Mouse (Mus musculus) thymus, postnatal 36 days (tissue): ENCODE results near the gene Trrap.

ENCODE experiments used
- DNase-seq, 2 experiments: peaks; one replicate each; pipeline ENCODE4 v3.0.0; 2022; ENCODE audit warnings: mixed read lengths in 2 of 2

The Trrap gene

GRCm38 (mm10) chr5:144793374-144793773 is 25.8 kb downstream of the Trrap start:
- DNase-seq, result no peak

DNA sequence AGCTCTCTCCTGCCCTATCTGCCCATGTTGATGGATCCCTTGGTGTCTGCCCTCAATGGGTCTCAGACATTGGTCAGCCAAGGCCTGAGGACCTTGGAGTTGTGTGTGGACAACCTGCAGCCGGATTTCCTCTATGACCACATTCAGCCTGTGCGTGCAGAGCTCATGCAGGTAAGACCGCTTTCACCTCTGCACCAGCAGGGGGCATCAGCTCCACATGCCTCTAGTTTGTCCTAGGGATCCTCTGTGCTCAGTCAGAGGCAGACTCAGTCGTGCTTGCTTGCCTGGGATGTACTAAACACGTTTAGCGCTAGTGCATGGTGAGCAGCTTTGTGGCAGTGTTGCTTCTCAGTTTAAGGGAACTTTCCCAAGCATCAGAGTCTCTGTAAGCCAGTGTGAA is 27.2 kb downstream of the Trrap start:
- DNase-seq, result peak; percentile 13 to 20

- DNase-seq, result no peak
Measured at GRCm38 (mm10) chr5:144797116-144797515, 29.6 kb downstream of the Trrap start.

- no peak for DNase-seq
Measured at GRCm38 (mm10) chr5:144803066-144803465, 35.5 kb downstream of the Trrap start.

DNA sequence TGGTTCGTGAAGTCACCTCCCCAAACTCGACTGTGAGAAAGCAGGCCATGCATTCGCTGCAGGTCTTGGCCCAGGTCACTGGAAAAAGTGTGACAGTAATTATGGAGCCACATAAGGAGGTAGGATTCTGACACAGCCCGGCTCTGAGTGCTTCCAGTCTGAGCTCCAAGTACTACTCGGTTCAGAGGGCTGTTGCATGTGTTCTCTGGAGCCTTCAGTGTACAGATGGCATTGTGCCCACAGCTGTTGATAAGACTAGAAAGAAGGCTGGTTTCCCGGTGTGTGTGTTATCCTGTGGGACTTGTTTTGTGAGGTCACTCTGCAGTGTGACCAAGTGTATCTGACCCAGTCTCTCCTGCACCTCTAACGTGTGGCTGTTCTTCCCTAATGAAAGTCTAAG is 36.6 kb downstream of the Trrap start:
- no peak for DNase-seq

GRCm38 (mm10) chr5:144806931-144807330 is 39.4 kb downstream of the Trrap start:
- DNase-seq, result no peak

DNA sequence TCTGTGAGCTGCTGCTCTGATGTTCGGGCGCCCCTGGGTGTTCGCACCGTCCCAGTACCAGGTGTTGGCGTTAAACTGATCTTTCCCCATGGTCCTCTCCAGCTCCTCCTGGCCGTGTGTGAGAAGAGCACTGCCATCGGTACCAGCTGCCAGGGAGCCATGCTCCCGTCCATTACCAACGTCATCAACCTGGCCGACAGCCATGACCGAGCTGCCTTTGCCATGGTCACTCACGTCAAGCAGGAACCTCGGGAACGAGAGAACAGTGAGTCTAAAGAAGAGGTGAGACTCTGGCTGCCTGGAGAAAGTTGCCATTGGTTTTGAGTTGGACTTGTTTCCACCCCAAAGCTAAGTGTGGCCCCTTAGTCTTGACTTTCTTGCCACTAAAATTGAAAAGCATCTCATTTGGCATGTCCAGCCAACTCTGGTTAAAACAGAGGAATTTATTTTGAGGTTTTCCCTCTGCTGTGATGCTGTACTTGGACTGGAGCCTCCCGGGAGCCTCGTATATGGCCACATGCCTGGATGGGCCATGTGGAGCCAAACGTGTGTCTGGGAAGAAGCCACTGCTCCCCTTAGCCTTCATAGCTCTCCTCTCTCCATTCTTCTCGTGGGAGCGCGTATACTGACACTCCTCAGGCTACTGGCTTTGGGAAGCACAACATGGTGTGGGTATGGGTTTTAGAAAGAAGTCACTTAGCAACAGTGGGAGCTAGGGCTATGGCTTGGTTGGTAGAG is 61.0 kb downstream of the Trrap start:
- no peak for DNase-seq

DNA sequence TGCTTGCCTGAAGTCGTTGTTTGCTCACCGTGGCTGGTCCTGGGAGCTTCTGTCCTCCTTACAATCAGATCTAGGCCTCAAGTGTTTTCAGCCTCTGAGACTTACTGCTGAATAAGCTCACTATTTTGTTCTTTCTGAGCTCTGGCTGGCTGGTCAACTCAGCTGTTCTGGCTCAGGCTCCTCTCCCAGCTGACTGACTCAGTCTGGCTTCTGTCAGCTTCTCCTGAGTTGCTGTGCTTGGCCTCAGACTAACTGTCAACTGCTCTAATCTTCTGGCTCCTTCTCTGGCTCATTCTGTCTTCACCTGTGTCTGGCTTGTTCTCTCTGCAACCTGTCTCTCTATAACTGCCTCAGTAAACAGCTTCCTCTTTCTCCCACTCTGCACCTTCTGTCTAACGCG is 62.1 kb downstream of the Trrap start:
- DNase-seq, result no peak

- no peak for DNase-seq
Measured at GRCm38 (mm10) chr5:144831840-144832469, 64.4 kb downstream of the Trrap start.

DNA sequence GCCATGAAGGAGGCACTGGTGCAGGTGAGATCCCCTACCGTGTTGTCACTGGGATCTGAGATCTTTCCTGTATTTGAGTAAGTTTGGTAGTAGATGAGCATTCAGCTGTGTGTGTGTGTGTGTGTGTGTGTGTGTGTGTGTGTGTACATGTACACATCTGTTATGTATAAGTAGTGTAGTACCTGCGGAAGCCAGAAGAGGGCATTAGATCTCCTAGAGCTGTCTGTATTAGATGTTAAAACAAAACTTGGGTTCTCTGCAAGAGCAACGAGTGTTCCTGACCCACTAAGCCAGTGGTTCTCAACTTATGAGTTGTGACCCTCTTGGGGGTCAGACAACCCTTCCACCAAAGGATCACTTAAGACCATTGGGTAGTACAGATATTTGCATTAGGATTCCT is 68.6 kb downstream of the Trrap start:
- no peak for DNase-seq

DNA sequence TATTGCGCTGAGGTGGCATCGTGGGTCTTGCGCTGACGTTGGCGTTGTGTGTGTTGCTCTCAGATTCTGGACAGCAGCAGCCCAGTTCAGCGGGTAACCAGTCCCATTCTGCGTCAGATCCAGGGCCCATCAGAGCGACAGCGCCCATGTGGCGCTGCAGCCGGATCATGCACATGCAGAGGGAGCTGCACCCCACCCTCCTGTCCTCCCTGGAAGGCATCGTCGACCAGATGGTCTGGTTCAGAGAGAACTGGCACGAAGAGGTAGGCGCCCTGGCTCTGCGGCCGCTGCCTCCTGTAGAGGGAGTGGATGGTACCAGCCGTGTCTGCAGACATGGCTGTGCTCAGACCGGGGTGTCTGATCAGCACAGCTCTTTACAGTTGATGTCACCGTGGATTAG is 77.8 kb downstream of the Trrap start:
- DNase-seq, result no peak

DNA sequence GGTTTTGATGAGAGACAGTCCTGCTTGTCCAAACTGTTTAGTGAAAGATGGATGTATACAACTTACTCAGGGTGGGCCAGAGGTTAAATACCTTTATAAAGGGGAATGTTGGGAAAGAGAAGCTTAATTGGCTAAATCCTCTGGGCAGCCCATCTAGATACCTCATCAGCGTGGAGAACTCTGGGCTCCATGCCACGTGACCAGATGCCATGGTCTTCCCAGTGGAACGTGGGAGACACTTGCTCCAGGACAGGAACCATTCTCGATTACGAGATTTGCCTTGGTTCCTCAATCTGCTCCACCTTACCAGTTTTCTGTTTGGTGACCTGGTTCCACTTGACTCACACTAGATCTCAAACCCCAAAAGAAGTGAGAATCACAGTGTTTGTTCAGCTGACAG is 81.2 kb downstream of the Trrap start:
- DNase-seq, result no peak

- DNase-seq, result no peak
Measured at GRCm38 (mm10) chr5:144849932-144850331, 82.4 kb downstream of the Trrap start.

DNA sequence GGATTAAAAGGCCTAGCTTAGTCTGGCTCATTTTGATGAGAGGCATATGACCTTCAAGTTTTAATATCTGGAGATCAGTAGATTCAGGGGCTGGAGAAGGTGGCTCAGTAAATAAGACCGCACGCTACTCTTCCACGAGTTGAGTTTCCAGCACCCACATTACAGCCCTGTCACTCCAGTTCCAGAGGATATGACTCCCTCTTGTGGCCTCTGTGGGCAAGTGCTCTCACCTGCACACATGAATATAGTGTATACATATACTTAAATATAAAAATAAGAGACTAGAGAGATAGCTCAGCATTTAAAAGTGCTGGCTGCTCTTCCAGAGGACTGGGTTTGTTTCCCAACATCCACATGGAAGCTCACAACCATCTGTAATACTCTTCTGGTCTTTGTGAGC is 84.3 kb downstream of the Trrap start:
- DNase-seq, result no peak

DNA sequence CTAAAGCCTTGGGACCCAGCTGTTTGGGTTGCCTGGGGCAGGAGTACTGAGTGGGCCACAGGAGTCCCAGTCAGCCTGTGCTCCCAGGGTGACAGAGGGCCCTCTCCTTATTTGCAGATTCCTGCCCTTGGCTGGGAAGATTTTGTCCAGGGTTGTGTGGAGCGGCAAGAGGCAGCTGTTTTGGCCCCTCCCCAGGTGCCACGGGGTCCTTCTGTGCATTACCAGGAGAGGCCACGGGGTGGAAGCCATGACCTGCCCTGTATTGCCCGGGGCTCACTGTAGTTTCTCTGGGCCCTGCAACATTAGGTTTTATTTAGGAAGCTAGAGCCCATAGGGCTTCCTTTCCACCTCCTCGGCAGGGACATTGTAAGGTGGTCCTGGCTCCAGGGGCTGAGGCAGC is 86.4 kb downstream of the Trrap start:
- DNase-seq, result no peak

- DNase-seq, result no peak
Measured at GRCm38 (mm10) chr5:144855936-144856335, 88.4 kb downstream of the Trrap start.

DNA sequence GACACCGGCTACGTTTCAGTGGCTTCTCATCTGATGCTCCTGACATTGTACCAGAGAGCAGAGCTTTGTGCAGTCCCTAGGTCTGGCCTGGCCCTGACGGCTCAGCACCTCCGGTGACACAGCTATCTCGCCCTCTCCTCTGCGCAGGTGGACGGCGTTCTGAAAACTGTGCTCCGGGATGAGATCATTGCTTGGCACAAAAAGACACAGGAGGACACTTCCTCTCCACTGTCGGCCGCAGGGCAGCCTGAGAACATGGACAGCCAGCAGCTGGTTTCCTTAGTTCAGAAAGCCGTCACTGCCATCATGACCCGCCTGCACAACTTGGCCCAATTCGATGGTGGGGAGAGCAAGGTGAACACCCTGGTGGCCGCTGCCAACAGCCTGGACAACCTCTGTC is 91.0 kb downstream of the Trrap start:
- DNase-seq, result no peak

GRCm38 (mm10) chr5:144859284-144859683 is 91.8 kb downstream of the Trrap start:
- no peak for DNase-seq

GRCm38 (mm10) chr5:144860913-144861312 is 93.4 kb downstream of the Trrap start:
- DNase-seq, result no peak

DNA sequence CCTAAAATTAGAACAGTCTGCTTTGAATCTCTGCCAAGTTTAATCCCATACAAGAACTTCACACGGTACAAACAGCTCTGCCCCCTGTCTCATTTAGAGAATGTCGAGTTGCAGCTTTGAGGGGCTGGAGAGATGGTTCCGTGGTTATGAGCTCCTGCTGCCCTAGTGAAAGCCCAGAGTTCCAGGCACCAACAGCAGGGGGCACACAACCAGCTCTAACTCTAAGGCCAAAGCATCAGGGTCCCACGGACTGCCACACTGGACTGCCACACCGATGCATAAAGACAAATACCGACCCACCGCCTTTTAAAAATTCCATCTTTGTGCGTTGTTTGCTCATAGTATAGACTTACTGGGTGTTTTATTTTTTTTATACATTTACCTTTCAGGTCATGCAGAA is 99.4 kb downstream of the Trrap start:
- DNase-seq, result no peak

- DNase-seq, result no peak
Measured at GRCm38 (mm10) chr5:144869466-144869865, 101.9 kb downstream of the Trrap start.

DNA sequence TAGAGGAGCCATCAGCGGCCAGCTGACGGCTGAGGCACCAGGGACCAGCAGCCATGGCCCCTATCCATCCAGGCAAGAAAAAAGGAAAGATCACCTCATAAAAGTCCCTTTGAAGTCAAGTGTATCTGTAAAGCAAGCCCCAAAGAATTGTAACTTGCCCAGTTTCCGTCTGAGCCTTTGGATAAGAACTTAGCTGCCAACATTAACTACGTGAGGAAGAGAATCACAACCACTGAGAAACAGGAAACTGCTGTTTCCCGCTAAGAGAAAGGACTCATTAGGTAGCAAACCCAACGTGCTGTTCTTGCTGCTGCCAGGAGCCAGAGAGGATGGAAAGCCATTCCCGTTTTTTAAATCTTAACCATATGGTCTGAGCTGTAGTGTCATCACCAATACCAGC is 103.2 kb downstream of the Trrap start:
- DNase-seq, result no peak

DNA sequence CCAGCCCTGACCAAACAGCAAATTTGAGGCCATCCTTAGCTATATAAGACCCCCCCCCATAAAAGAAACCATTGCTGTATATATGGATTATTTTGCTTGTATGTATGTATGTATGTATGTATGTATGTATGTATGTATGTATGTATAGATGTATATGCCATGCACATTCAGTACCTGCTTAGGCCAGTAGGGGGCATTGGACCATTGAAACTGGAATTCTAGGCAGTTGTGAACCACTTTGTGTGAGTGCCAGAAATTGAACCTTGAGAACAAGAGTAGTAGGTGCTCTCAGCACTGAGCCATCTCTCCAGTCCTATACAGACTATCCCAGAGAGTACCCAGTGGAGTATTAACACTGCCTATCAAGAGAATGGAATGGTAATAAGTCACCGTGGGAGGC is 104.2 kb downstream of the Trrap start:
- no peak for DNase-seq

- DNase-seq, result no peak
Measured at GRCm38 (mm10) chr5:144872326-144872725, 104.8 kb downstream of the Trrap start.

DNA sequence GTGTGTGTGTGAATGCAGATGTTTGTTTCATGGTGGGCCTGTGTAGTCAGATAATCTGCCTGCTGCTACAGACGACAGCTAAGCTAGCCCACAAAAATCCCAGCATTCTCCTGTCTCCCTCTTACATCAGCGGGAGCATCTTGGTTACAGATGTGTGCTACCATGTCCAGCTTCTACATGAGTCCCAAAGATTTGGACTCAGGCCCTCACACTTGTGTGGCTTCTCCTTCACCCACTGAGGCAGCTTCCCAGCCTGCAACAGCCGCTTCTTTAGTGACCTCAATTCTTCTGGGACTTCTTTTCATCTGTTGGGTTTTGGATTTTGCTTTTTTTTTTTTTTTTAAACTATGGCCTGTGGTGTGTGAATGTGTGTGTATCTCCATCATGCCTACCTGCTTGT is 105.3 kb downstream of the Trrap start:
- DNase-seq, result no peak
